Mouse (Mus musculus): ENCODE data around the gene Plin1. TPM values are rescaled to one million over a fixed set of nuclear protein-coding genes. Genes with fewer than 3 reads are reported as not detected.

The Plin1 gene
- 6.5 TPM for polyA plus RNA-seq (2015; fragmentation: Illumina TruSeq; extraction: RNeasy Lipid Tissue Mini Kit (QIAGEN cat#74804); ENCODE audit: insufficient read depth, low read depth, low replicate concordance)

DNA sequence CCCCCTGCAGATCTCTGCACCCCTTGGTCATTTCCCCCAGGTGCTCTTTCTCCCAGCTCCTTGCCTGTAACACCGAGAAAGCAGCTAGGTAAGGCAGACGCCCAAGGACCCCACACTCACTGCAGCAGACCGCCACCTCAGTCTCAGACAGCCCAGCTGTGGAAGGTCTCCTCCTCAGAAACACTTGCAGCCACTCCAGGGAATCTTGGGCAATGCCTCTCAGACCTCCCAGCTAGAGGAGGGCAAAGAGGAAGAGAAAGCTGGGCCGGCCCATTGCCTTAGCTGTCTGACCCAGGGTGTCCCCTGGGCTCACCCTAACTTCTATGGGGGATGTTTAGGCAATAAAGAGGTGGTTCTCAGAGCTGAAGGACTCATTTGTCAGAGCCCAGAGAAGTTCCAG lies at the start of gene Plin1:
TSS of gene Plin1 (minus strand) at position 282 of the 400 bp plus-strand sequence.

DNA sequence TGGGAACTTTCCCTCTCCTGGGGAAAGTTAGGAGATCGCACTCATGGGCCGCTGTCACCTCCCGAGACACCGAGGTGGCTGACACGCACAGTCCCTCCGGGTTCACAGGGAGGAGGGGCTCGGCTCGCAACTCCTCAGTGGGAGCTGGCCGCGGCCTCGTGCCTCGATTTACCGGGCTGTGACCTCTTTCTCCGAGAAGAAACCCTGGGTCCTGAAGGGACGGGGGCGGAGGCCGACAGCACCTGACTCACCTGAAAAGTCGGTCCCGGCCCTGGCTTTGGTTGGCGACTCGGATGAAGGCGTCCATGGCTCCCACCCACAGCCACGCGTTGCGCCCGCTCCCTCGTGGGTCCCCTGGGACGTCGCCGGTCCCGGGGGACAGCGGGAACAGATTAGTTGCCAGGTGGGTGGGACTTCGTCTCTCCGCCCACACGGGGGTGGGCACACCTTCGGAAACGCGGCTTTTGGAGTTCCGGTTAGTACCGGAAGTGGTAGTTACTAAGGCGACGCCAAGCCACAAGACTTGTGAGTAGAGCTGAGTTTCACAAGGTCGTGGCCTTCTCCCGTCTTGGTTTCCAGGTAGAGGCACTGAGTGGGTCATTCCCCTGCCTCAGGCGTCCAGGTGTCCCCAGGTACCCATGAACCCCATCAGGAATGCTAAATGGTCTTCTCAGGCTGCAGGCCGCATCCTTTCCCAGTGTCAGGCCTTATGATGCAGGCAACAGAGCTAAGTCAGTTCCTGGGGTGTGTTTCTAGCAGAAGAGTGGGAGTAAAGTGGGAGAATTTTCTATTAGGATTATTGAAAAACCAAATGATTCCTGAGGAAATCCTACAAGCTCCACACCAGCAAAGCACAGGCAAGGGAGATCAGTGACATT lies 10.2 kb upstream of the Plin1 start, which contains the start of the genes Pex11a and Wdr93:
TSS of gene Pex11a (minus strand) at position 473 of the 878 bp plus-strand sequence.
TSS of gene Wdr93 (plus strand) at position 505 of the 878 bp plus-strand sequence.

DNA sequence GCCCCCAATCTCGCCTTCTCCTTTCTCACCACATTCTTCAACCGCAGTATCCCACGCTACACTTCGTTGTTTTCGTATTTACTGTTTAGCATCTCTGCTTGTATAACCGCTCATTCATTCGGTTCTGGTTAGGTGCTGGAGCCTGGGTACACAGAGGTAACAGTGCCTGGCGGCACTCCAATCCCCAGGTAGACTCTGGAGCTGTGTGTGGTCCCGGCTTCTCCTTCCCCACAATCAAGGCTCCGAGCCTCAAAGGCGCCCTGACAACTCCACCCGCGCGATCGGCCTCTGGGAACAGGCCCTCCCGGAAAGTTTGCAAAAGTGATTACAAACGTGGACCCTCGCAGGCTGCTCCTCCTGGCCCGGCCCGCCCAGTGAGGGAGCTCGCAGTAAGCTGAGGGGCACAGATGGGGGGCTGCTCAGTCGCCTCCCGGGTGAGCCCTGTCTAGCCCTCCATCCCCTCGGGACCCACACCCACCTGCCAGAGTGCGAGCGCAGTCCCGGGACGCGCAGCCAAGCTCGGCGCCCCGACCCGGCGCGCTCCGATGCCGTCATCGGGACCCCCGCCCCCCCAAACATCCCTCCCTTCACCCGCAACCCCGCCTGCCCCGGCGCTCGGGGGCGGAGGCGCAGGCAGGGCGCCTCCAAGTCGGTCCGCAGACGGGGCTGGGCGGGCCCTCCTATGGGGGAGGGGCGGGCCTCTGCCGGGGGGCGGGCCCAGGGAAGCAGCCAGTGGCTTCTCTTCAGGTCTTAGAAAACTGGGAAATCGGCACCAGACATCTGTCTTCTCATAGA lies 17.3 kb downstream of the Plin1 start, which contains the start of gene Kif7:
TSS of gene Kif7 (minus strand) at position 534 of the 795 bp plus-strand sequence.

Other genes with a start within 250 kb of the Plin1 start
- not detected for gene Rhcg, start 115.2 kb downstream of the Plin1 start, polyA plus RNA-seq (2015; fragmentation: Illumina TruSeq; extraction: RNeasy Lipid Tissue Mini Kit (QIAGEN cat#74804); ENCODE audit: insufficient read depth, low read depth, low replicate concordance)
- gene Ticrr, start 72.7 kb downstream of the Plin1 start, polyA plus RNA-seq (2015; fragmentation: Illumina TruSeq; extraction: RNeasy Lipid Tissue Mini Kit (QIAGEN cat#74804); ENCODE audit: insufficient read depth, low read depth, low replicate concordance), result not detected
- gene Kif7, start 17.2 kb downstream of the Plin1 start, polyA plus RNA-seq (2015; fragmentation: Illumina TruSeq; extraction: RNeasy Lipid Tissue Mini Kit (QIAGEN cat#74804); ENCODE audit: insufficient read depth, low read depth, low replicate concordance), result 0.52 TPM
- 8.5 TPM for gene Pex11a, start 10.2 kb upstream of the Plin1 start, polyA plus RNA-seq (2015; fragmentation: Illumina TruSeq; extraction: RNeasy Lipid Tissue Mini Kit (QIAGEN cat#74804); ENCODE audit: insufficient read depth, low read depth, low replicate concordance)
- not detected for gene Wdr93, start 10.3 kb upstream of the Plin1 start, polyA plus RNA-seq (2015; fragmentation: Illumina TruSeq; extraction: RNeasy Lipid Tissue Mini Kit (QIAGEN cat#74804); ENCODE audit: insufficient read depth, low read depth, low replicate concordance)
- gene Mesp1, start 60.9 kb upstream of the Plin1 start, polyA plus RNA-seq (2015; fragmentation: Illumina TruSeq; extraction: RNeasy Lipid Tissue Mini Kit (QIAGEN cat#74804); ENCODE audit: insufficient read depth, low read depth, low replicate concordance), result not detected
- not detected for gene Mesp2, start 77.8 kb upstream of the Plin1 start, polyA plus RNA-seq (2015; fragmentation: Illumina TruSeq; extraction: RNeasy Lipid Tissue Mini Kit (QIAGEN cat#74804); ENCODE audit: insufficient read depth, low read depth, low replicate concordance)
- 40.7 TPM for gene Anpep, start 128.2 kb upstream of the Plin1 start, polyA plus RNA-seq (2015; fragmentation: Illumina TruSeq; extraction: RNeasy Lipid Tissue Mini Kit (QIAGEN cat#74804); ENCODE audit: insufficient read depth, low read depth, low replicate concordance)
- gene Ap3s2, start 187.7 kb upstream of the Plin1 start, polyA plus RNA-seq (2015; fragmentation: Illumina TruSeq; extraction: RNeasy Lipid Tissue Mini Kit (QIAGEN cat#74804); ENCODE audit: insufficient read depth, low read depth, low replicate concordance), result 5.6 TPM
- 6.3 TPM for gene Arpin, start 202.5 kb upstream of the Plin1 start, polyA plus RNA-seq (2015; fragmentation: Illumina TruSeq; extraction: RNeasy Lipid Tissue Mini Kit (QIAGEN cat#74804); ENCODE audit: insufficient read depth, low read depth, low replicate concordance)

Data from pancreas, adult 10 weeks (tissue).